Mouse (Mus musculus) neural tube, embryonic 14.5 days (tissue): ENCODE data around the gene Fcgr4. TPM values are rescaled to one million over a fixed set of nuclear protein-coding genes. Genes with fewer than 3 reads are reported as not detected.
A peak's percentile ranks its signal among the peaks of the same experiment; 100 is the strongest.

Experiments
- ATAC-seq: fragments of 200-750 bp; cut with Nextera tagmentation; 2 replicates; pipeline ENCODE4 v1.8.0; 2017; ENCODE audit warnings: low read depth, mild to moderate bottlenecking, moderate TSS enrichment, moderate library complexity
- H3K27ac ChIP-seq: fragments of 300-500 bp; sonication (generic); 2 replicates; pipeline ENCODE4 v1.5.1; 2014; ENCODE audit warnings: low read depth, mild to moderate bottlenecking, control low read depth, low read length, moderate library complexity, mixed read lengths
- H3K27me3 ChIP-seq: fragments of 300-500 bp; sonication (generic); 2 replicates; pipeline ENCODE4 v1.6.1; 2014; ENCODE audit warnings: low read length; ENCODE audit not compliant: control insufficient read depth, insufficient read depth
- H3K36me3 ChIP-seq: fragments of 300-500 bp; sonication (generic); 2 replicates; pipeline ENCODE4 v1.6.1; 2014; ENCODE audit warnings: low read length, mixed read lengths; ENCODE audit not compliant: control insufficient read depth, insufficient read depth
- H3K4me1 ChIP-seq: fragments of 300-500 bp; sonication (generic); 2 replicates; pipeline ENCODE4 v1.6.1; 2014; ENCODE audit warnings: low read length; ENCODE audit not compliant: control insufficient read depth, insufficient read depth
- H3K4me2 ChIP-seq: fragments of 300-500 bp; sonication (generic); 2 replicates; pipeline ENCODE4 v1.6.1; 2014; ENCODE audit warnings: mild to moderate bottlenecking, low read depth, low read length, control low read depth
- H3K4me3 ChIP-seq: fragments of 300-500 bp; sonication (generic); 2 replicates; pipeline ENCODE4 v1.5.1; 2014; ENCODE audit warnings: low read depth, low read length, control low read depth, mixed read lengths
- H3K9ac ChIP-seq: fragments of 300-500 bp; sonication (generic); replicated peaks from 2 replicates; pipeline ENCODE4 v1.6.1; 2014; ENCODE audit warnings: low read depth, mild to moderate bottlenecking, control low read depth, low read length, mixed read lengths
- H3K9me3 ChIP-seq: fragments of 300-500 bp; sonication (generic); 2 replicates; pipeline ENCODE4 v1.6.1; 2016; ENCODE audit warnings: low read length; ENCODE audit not compliant: control insufficient read depth
- WGBS: fragments of 180-500 bp; shearing (Covaris S2); extraction: QIAGEN DNeasy Blood & Tissue Kit; methylation state at CpG from one replicate; pipeline ENCODE4 v1.1.7; 2014; 5-methylcytosine and 5-hydroxymethylcytosine counted together
- polyA plus RNA-seq: library from polyadenylated mRNA; unstranded; fragments of >200 nt; fragmentation: Nextera tagmentation; extraction: Ambion mirVana; gene quantifications from 2 replicates; pipeline ENCODE4 v1.2.1, GENCODE M21; 2014

The Fcgr4 gene
- polyA plus RNA-seq, 1 experiment from 2014 or later, result not detected

DNA sequence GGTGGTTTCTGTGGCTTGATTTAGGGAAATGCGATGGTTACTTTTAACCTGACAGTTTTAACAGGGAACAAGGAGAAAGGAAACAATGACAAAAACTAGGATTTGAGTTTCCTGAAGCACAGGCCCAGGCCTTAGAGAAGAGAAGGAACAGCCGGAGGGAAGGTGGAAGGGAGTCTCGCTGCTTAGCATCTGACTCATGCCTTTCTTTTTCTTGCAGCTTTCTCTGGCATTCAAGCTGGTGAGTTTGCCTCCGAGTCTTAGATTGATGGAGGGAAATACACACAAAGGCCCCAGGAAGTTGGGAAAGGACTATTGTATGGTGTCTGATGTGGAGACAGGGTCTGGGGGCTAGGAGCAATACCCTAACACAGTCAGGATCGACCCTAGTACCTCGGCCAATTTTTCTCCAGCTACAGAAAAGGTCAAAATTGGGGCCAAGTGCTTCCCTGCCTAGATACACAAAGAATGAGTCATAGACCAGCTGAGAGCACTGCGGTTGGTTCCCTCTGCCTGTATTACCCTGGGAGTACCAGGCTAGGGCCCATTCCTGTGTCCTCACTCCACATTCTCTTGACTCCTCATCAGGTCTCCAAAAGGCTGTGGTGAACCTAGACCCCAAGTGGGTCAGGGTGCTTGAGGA lies 711 bp downstream of the Fcgr4 start:
- Histone ChIP-seq H3K4me3 (no peak overlapping the region), H3K4me2 (no peak overlapping the region), H3K4me1 (no peaks in the 10 kb centered on the region), H3K9ac (no peak overlapping the region), H3K9me3 (no peaks in the 10 kb centered on the region), H3K27ac (no peak overlapping the region), H3K36me3 (no peaks in the 10 kb centered on the region), H3K27me3 (no peaks in the 10 kb centered on the region)
- ATAC-seq, result no peak
- WGBS, result 76% methylated on average over 7 of the region's 7 CpGs

DNA sequence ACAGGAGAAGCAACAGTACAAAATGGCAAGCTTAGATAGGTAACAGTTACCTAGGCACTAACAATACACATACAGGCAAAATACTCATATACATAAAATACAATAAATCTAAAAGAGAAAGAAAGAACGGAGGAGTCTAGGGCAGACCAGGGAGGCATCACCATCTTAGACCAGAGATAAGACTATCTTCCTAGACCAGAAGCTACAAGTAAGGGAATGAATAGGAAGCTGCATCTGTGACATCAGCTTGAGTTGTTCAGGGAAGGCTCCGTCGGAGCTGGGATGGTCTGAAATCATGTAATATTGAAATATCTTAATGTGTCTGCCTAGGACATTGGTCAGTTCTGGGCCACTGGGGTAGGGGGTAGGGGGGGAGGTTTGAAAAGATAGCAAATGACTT lies 13.0 kb downstream of the Fcgr4 start:
- ATAC-seq, result no peak
- no peak overlapping the region for H3K4me2 ChIP-seq

DNA sequence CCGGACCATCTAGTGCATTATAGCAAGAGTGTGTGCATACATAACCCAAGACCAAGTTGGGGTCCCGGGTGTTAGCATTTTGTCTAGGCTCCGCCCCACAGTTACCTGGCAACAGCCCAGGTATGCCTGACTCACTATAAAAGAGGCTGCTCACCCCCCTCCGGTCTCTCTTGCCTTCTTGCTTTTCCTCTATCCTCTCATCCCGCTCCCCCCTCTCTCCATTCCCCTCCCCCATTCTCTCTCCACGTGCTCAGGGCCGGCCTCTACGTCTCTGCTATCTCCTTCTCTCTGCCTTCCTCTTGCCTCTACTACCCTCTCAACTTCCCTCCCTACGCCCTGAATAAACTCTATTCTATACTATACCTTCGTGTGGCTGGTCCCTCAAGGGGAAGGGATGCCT lies 14.0 kb downstream of the Fcgr4 start:
- Histone ChIP-seq H3K9me3 (no peaks in the 10 kb centered on the region), H3K27ac (no peak overlapping the region), H3K36me3 (no peaks in the 10 kb centered on the region), H3K4me1 (0 out of 2 replicates have a peak, but pooled peaks cover 3% of the 10 kb centered on the region), H3K9ac (peak overlapping the region; percentile 32; the same call in 1 of the 2 replicates), H3K4me3 (peak overlapping the region; percentile 39), H3K4me2 (peak overlapping the region; percentile 62), H3K27me3 (peaks cover 3% of the 10 kb centered on the region; the same call in 1 of the 2 replicates)
- ATAC-seq, result peak; percentile 18; the same call in 1 of the 2 replicates
- WGBS, result under 1% methylated on average over 10 of the region's 10 CpGs

More for the DNA sequence above, 13.0 kb downstream of the Fcgr4 start:
- H3K9ac ChIP-seq, result no peak overlapping the region
- no peak overlapping the region for H3K27ac ChIP-seq
- H3K27me3 ChIP-seq, result peaks cover 3% of the 10 kb centered on the region; the same call in 1 of the 2 replicates
- H3K36me3 ChIP-seq, result no peaks in the 10 kb centered on the region
- no peak overlapping the region for H3K4me3 ChIP-seq
- H3K4me1 ChIP-seq, result 0 out of 2 replicates have a peak, but pooled peaks cover 3% of the 10 kb centered on the region
- 85% methylated on average over 3 of the region's 3 CpGs for WGBS
- H3K9me3 ChIP-seq, result no peaks in the 10 kb centered on the region

DNA sequence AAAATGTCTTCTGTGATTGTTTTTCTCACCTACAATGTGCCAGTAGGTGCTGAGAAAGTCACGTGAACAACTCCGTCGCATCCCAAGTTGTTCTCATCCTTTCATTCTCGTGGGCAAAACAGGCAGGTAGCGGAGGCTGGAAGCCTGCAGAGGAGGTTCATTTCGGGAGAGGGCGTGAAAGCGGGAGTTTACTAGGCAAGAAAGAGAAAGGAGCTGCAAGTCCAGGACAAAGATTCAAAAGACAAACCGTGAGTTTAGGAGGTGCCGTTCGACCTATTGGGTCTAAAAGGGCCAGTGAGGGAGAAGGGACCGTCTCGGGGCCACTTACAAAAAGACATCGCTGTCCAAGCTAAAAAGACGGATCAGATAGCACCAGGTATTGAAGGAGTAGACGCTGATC lies 14.5 kb downstream of the Fcgr4 start:
- Histone ChIP-seq H3K27me3 (peaks cover 3% of the 10 kb centered on the region; the same call in 1 of the 2 replicates), H3K9ac (no peak overlapping the region; the same call in 1 of the 2 replicates), H3K36me3 (no peaks in the 10 kb centered on the region), H3K4me3 (peak overlapping the region; percentile 39), H3K4me1 (0 out of 2 replicates have a peak, but pooled peaks cover 3% of the 10 kb centered on the region), H3K4me2 (peak overlapping the region; percentile 62), H3K9me3 (no peaks in the 10 kb centered on the region), H3K27ac (no peak overlapping the region)
- ATAC-seq, result no peak
- under 1% methylated on average over 16 of the region's 16 CpGs for WGBS

- Histone ChIP-seq H3K9ac (no peak overlapping the region; the same call in 1 of the 2 replicates), H3K4me3 (peak overlapping the region; percentile 39), H3K27ac (no peak overlapping the region), H3K4me2 (peak overlapping the region; percentile 62), H3K36me3 (no peaks in the 10 kb centered on the region), H3K9me3 (no peaks in the 10 kb centered on the region), H3K4me1 (0 out of 2 replicates have a peak, but pooled peaks cover 3% of the 10 kb centered on the region), H3K27me3 (peaks cover 3% of the 10 kb centered on the region; the same call in 1 of the 2 replicates)
- ATAC-seq, result peak; percentile 85
- under 1% methylated on average over 20 of the region's 20 CpGs for WGBS
These were observed 15.0 kb downstream of the Fcgr4 start for GRCm38 (mm10) chr1:171033756-171034155.

- H3K4me2 ChIP-seq, result peak overlapping the region; percentile 62
- no peak overlapping the region for H3K27ac ChIP-seq
- peaks cover 3% of the 10 kb centered on the region; the same call in 1 of the 2 replicates for H3K27me3 ChIP-seq
- 0 out of 2 replicates have a peak overlapping the region, but pooled peaks have one; percentile 13 for H3K9ac ChIP-seq
- peak overlapping the region; percentile 39 for H3K4me3 ChIP-seq
- H3K4me1 ChIP-seq, result 0 out of 2 replicates have a peak, but pooled peaks cover 3% of the 10 kb centered on the region
- no peaks in the 10 kb centered on the region for H3K36me3 ChIP-seq
- H3K9me3 ChIP-seq, result no peaks in the 10 kb centered on the region
- WGBS, result 6% methylated on average over 11 of the region's 11 CpGs
- no peak for ATAC-seq
These were observed 15.5 kb downstream of the Fcgr4 start for GRCm38 (mm10) chr1:171034201-171034600.

DNA sequence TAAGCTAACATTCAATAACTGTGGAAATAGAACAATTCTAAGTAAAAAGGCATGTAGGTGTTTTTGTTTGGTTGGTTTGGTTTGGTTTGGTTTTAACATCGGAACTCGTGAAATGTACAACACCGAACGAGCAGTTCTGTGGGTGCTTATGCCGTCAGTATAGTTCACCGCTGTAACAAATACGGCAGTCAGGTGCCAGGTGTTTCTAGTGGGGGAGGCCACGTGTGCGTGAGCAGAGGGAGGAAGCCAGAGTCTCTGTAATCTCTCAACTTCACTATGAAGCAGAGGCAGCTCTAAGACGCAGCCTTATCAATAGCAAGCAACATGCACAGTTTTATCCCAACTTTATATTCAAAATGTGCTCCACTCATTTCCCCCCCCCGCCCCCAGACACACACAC lies 16.9 kb downstream of the Fcgr4 start:
- Histone ChIP-seq H3K4me2 (no peak overlapping the region), H3K27me3 (peaks cover 3% of the 10 kb centered on the region; the same call in 1 of the 2 replicates), H3K27ac (no peak overlapping the region), H3K36me3 (no peaks in the 10 kb centered on the region), H3K9me3 (no peaks in the 10 kb centered on the region), H3K4me3 (no peak overlapping the region), H3K4me1 (0 out of 2 replicates have a peak, but pooled peaks cover 3% of the 10 kb centered on the region), H3K9ac (no peak overlapping the region)
- WGBS, result 47% methylated on average over 11 of the region's 11 CpGs
- ATAC-seq, result no peak

DNA sequence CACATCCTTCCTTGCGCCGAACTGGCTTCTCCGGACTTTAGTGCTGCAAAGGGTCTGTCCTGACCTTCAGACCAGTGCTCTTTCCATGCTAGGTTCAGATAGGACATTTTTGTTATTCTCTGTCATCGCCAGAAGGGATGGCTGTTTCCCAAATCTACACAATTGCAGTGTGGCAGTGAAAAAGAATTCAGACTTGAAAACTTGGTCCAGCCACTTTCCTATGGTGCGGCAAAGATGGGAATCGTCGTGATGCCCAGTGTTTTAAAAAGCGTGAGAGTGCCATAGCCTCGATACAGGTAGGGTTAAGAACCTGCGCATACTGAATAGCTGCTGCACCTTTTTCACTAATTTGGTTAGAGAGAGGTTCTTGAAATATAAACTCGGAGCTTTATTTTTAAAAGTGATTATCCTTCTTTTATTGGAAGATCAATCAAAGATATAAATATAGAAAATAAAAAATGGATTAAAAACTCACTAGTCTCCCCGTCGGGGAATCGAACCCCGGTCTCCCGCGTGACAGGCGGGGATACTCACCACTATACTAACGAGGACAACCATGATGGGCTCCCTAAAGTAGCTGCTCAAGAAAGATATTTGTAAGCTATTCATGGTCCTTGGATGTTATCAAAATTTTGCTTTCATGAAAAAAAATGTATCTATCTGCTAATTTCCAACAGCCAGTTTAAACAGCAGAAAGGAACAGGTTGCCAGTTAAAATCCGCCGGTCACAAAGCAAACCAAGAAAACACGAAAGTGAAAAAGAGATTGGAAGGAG lies 18.0 kb downstream of the Fcgr4 start:
- peak overlapping the region; percentile 36 for H3K4me3 ChIP-seq
- no peak overlapping the region; the same call in 1 of the 2 replicates for H3K9ac ChIP-seq
- H3K27me3 ChIP-seq, result peaks cover 3% of the 10 kb centered on the region; the same call in 1 of the 2 replicates
- H3K36me3 ChIP-seq, result no peaks in the 10 kb centered on the region
- 0 out of 2 replicates have a peak, but pooled peaks cover 3% of the 10 kb centered on the region for H3K4me1 ChIP-seq
- peak overlapping the region; percentile 61 for H3K4me2 ChIP-seq
- ATAC-seq, result peak; percentile 69
- no peaks in the 10 kb centered on the region for H3K9me3 ChIP-seq
- no peak overlapping the region for H3K27ac ChIP-seq
- 4% methylated on average over 22 of the region's 22 CpGs for WGBS
